ENCODE assay signal across 8 mouse cellular contexts in the genomic region with DNA sequence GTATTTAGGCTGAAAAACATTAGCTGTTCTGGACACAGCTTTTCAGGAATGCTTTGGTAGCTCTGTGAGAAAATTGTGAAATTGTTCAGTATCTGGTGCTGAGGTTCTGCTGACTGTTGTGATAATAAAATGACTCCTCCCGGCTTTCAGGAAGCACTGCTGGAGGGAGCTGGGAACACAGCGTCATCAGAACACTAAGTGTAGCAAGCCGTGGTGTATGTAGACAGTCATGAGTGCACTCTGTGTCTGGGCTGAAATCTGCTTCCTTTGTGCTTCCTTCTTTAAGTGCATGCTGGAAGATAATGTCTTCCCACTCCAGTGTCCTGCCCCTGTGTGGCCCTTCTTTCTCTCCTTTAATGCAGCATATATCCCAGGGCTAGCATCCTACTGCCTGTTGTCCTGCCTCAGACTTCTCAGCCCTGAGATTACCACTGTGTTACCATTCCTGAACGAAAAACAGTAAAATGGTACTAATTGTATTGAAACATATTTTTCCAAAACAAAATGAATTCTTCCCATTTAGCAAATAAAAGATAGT. TPM values are rescaled to one million over a fixed set of nuclear protein-coding genes. Genes with fewer than 3 reads are reported as not detected.
A peak's percentile ranks its signal among the peaks of the same experiment; 100 is the strongest.
DNase-seq lines count a peak whose midpoint lies in the region; ATAC-seq and TF ChIP-seq lines count a peak whose summit lies in the region.

No protein-coding gene starts in this region.

- no peak overlapping the region for H3K4me3 ChIP-seq in brown adipose tissue, adult 24 weeks (ENCODE audit: insufficient read depth, low read depth, low read length)
- H3K4me3 ChIP-seq in heart, embryonic 14.5 days (ENCODE audit: control insufficient read depth in 1 of 2, insufficient read depth in 1 of 2, low read depth in 1 of 2, low read length in 2 of 2) = no peak overlapping the region
- H3K4me3 ChIP-seq in liver, postnatal 0 days (ENCODE audit: low read depth, low read length) = no peak overlapping the region
- no peak overlapping the region for H3K4me3 ChIP-seq in small intestine, adult 2 months (ENCODE audit: low read depth, low read length)

- H3K9me3 ChIP-seq in heart, embryonic 14.5 days (ENCODE audit: control insufficient read depth, low read length) = peaks cover 2% of the 10 kb centered on the region; the same call in 1 of the 2 replicates
- no peaks in the 10 kb centered on the region for H3K9me3 ChIP-seq in liver, postnatal 0 days (ENCODE audit: low read length)

- H3K27ac ChIP-seq in brown adipose tissue, adult 24 weeks (replicated peaks; ENCODE audit: low read depth, low read length) = 0 out of 2 replicates have a peak overlapping the region, but pooled peaks have one; percentile 38
- H3K27ac ChIP-seq in heart, embryonic 14.5 days (replicated peaks in 1 of 2; ENCODE audit: control insufficient read depth in 1 of 2, insufficient read depth in 1 of 2, low read depth in 2 of 2, low read length in 2 of 2) = peak overlapping the region; percentile 78 to 85
- H3K27ac ChIP-seq in liver, postnatal 0 days (ENCODE audit: low read depth) = peak overlapping the region; percentile 57; the same call in 1 of the 2 replicates
- H3K27ac ChIP-seq in small intestine, adult 2 months (ENCODE audit: insufficient read depth, low read depth, low read length) = peak overlapping the region; percentile 63

- peak; percentile 37; the same call in 1 of the 2 replicates for TF ChIP-seq EP300 in liver, postnatal 0 days (IDR thresholded peaks at IDR 0.05; ENCODE audit: low read depth)

- ATAC-seq in frontal cortex, adult (ENCODE audit: low TSS enrichment) = peak; percentile 61
- ATAC-seq in heart, embryonic 14.5 days (ENCODE audit: insufficient number of reproducible peaks, insufficient read depth, low FRiP score, low read depth) = no peak
- peak; percentile 78 for ATAC-seq in liver, postnatal 0 days

- WGBS in heart, embryonic 14.5 days = 15% methylated on average over 4 of the region's 4 CpGs
- 21% methylated on average over 4 of the region's 4 CpGs for WGBS in liver, postnatal 0 days (ENCODE audit: insufficient replicate concordance)
- WGBS in small intestine, adult 2 months = 20% methylated on average over 4 of the region's 4 CpGs

- TF ChIP-seq CTCF in liver, postnatal 0 days (IDR thresholded peaks at IDR 0.05; ENCODE audit: low read depth) = no peak
- no peak for TF ChIP-seq CTCF in small intestine, adult 2 months (IDR thresholded peaks at IDR 0.05; ENCODE audit: extremely low read depth, insufficient read length, insufficient replicate concordance, low read depth, low read length)

- no peaks in the 10 kb centered on the region for H3K27me3 ChIP-seq in heart, embryonic 14.5 days (ENCODE audit: control insufficient read depth, insufficient read depth, low read length)
- no peaks in the 10 kb centered on the region for H3K27me3 ChIP-seq in liver, postnatal 0 days (ENCODE audit: insufficient read depth, low read length)
- H3K27me3 ChIP-seq in small intestine, adult 2 months (ENCODE audit: control insufficient read depth, insufficient read depth, low read length) = no peaks in the 10 kb centered on the region

- H3K4me2 ChIP-seq in heart, embryonic 14.5 days (ENCODE audit: low read length) = no peak overlapping the region
- H3K4me2 ChIP-seq in liver, postnatal 0 days (ENCODE audit: low read depth, low read length) = no peak overlapping the region

- no peak for TF ChIP-seq POLR2A in small intestine, adult 2 months (IDR thresholded peaks at IDR 0.05; ENCODE audit: low read depth, low read length)

- H3K36me3 ChIP-seq in heart, embryonic 14.5 days (ENCODE audit: control insufficient read depth, insufficient read depth, low read length) = no peaks in the 10 kb centered on the region
- no peaks in the 10 kb centered on the region for H3K36me3 ChIP-seq in liver, postnatal 0 days (replicated peaks; ENCODE audit: insufficient read depth, low read length)
- no peaks in the 10 kb centered on the region; the same call in 1 of the 2 replicates for H3K36me3 ChIP-seq in small intestine, adult 2 months (ENCODE audit: control insufficient read depth, insufficient read depth, low read length)

- H3K4me1 ChIP-seq in brown adipose tissue, adult 24 weeks (ENCODE audit: control insufficient read depth, insufficient read depth, insufficient read length, low read length) = peaks cover 31% of the 10 kb centered on the region
- peaks cover 9 to 28% of the 10 kb centered on the region in 2 experiments for H3K4me1 ChIP-seq in heart, embryonic 14.5 days (ENCODE audit: control insufficient read depth in 2 of 2, insufficient read depth in 2 of 2, low read length in 2 of 2)
- H3K4me1 ChIP-seq in liver, postnatal 0 days (ENCODE audit: insufficient read depth) = peaks cover 10% of the 10 kb centered on the region; the same call in 1 of the 2 replicates
- peaks cover 36% of the 10 kb centered on the region; the same call in 1 of the 2 replicates for H3K4me1 ChIP-seq in small intestine, adult 2 months (ENCODE audit: control insufficient read depth, insufficient read depth, insufficient read length, low read length)

- no peak for DNase-seq in frontal cortex, postnatal 25 days (ENCODE audit: low spot score in 2 of 2)
- no peak for DNase-seq in liver, postnatal 0 days
- no peak for DNase-seq in frontal cortex, postnatal 36 days (ENCODE audit: low spot score in 2 of 2)
- no peak for DNase-seq in testis, postnatal 10 days (ENCODE audit: low spot score)

- peak overlapping the region; percentile 49 for H3K9ac ChIP-seq in heart, embryonic 14.5 days (ENCODE audit: low read length)
- no peak overlapping the region for H3K9ac ChIP-seq in liver, postnatal 0 days (replicated peaks)

RNA-seq across cellular contexts. Expression of gene Ncoa3, which starts 28.7 kb away (rescaled TPM):
- 7.8 and 10.1 TPM in 2 replicates for polyA plus RNA-seq in brown adipose tissue, adult 24 weeks (2012; ENCODE audit: insufficient read depth, insufficient read length, missing spikeins)
- 12.5 and 13.1 TPM in 2 replicates for polyA plus RNA-seq in heart, embryonic 14.5 days (2014; fragmentation: Nextera tagmentation; extraction: Ambion mirVana)
- 3.3 and 3.9 TPM in 2 replicates for polyA plus RNA-seq in liver, postnatal 0 days (2015; fragmentation: Nextera tagmentation; extraction: Ambion mirVana)
- polyA plus RNA-seq in small intestine, adult 2 months (2012; rRNA removed) = 13.0 and 20.1 TPM in 2 replicates
